Mouse (Mus musculus) lung, adult 2 months (tissue): ENCODE measurements at regions not wholly inside any gene's neighbourhood (a gene's known extent, or its start where the extent isn't known, plus 50 kb on each side); places are given as distances from the start of the nearest gene placed in this dataset.

Experiments used
- CTCF ChIP-seq: fragments of 200-500 bp; IDR thresholded peaks from 2 replicates; pipeline ENCODE4 v1.5.1; 2011; ENCODE audit warnings: mild to moderate bottlenecking, low read length, control low read depth; ENCODE audit not compliant: insufficient read depth
- POLR2A ChIP-seq: fragments of 200-500 bp; IDR thresholded peaks from 2 replicates; pipeline ENCODE4 v1.6.1; 2011; ENCODE audit warnings: low read depth, mild to moderate bottlenecking, control low read depth, low read length, borderline replicate concordance; ENCODE audit errors: extremely low read depth

DNA sequence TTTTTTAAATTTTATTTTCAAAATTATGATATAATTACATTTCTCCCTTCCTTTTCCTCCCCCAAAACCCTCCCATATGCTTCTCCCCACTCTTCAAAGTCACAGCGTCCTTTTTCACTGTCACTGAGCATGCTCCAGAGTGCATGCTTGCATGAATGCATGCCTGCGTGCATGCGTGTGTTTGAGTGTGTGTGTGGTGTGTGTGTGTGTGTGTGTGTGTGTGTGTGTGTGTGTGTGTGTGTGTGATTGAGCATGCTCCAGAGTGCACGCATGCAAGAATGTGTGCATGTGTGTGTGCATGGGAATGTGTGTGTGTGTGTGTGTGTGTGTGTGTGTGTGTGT, 101.6 kb upstream of the Kitl start:
- TF ChIP-seq CTCF (no peak), POLR2A (no peak)
